Mouse (Mus musculus) liver, embryonic 15.5 days (tissue): ENCODE data around the gene Osbpl11. TPM values are rescaled to one million over a fixed set of nuclear protein-coding genes. Genes with fewer than 3 reads are reported as not detected.
"Not testable (repeated sequence)": the region's sequence is repeated elsewhere in the genome, so short reads cannot be mapped to it uniquely, and the experiment has no call there.

Source experiments
- ATAC-seq: fragments of 200-750 bp; cut with Nextera tagmentation; 2 replicates; pipeline ENCODE4 v1.8.0; 2017; ENCODE audit warnings: moderate number of reproducible peaks, mild to moderate bottlenecking, moderate library complexity; ENCODE audit not compliant: insufficient read depth
- H3K27ac ChIP-seq: fragments of 300-500 bp; sonication (generic); replicated peaks from 2 replicates; pipeline ENCODE4 v1.5.1; 2015; ENCODE audit warnings: mild to moderate bottlenecking, inconsistent platforms
- H3K27me3 ChIP-seq: fragments of 300-500 bp; sonication (generic); 2 replicates; pipeline ENCODE4 v1.6.1; 2015; ENCODE audit warnings: mild to moderate bottlenecking, inconsistent platforms
- H3K36me3 ChIP-seq: fragments of 300-500 bp; sonication (generic); replicated peaks from 2 replicates; pipeline ENCODE4 v1.6.1; 2015; ENCODE audit warnings: moderate library complexity, mild to moderate bottlenecking, inconsistent platforms
- H3K4me1 ChIP-seq: fragments of 300-500 bp; sonication (generic); replicated peaks from 2 replicates; pipeline ENCODE4 v1.6.1; 2015; ENCODE audit warnings: inconsistent platforms
- H3K4me2 ChIP-seq: fragments of 300-500 bp; sonication (generic); 2 replicates; pipeline ENCODE4 v1.6.1; 2015; ENCODE audit warnings: moderate library complexity, mild to moderate bottlenecking, inconsistent platforms
- H3K4me3 ChIP-seq: fragments of 300-500 bp; sonication (generic); replicated peaks from 2 replicates; pipeline ENCODE4 v1.5.1; 2015; ENCODE audit warnings: mild to moderate bottlenecking, inconsistent platforms
- H3K9ac ChIP-seq: fragments of 300-500 bp; sonication (generic); 2 replicates; pipeline ENCODE4 v1.6.1; 2015; ENCODE audit warnings: moderate library complexity, mild to moderate bottlenecking, inconsistent platforms
- H3K9me3 ChIP-seq: fragments of 300-500 bp; sonication (generic); replicated peaks from 2 replicates; pipeline ENCODE4 v1.6.1; 2016; ENCODE audit warnings: inconsistent platforms
- WGBS: fragments of 180-500 bp; shearing (Covaris S2); methylation state at CpG from one replicate; pipeline ENCODE4 v1.1.7; 2015; ENCODE audit warnings: mixed read lengths; ENCODE audit not compliant: insufficient replicate concordance; 5-methylcytosine and 5-hydroxymethylcytosine counted together
- polyA plus RNA-seq: library from polyadenylated mRNA; unstranded; fragments of >200 nt; fragmentation: Nextera tagmentation; extraction: Ambion mirVana; gene quantifications from 2 replicates; pipeline ENCODE4 v1.2.1, GENCODE M21; 2015

Osbpl11 gene
- polyA plus RNA-seq, 1 experiment from 2014 or later = 5.6 TPM

GRCm38 (mm10) chr16:33159363-33159762, 25.5 kb upstream of the Osbpl11 start:
- no peak for ATAC-seq
- Histone ChIP-seq H3K4me3 (no peak overlapping the region), H3K9me3 (no peaks in the 10 kb centered on the region), H3K9ac (no peak overlapping the region), H3K4me2 (no peak overlapping the region), H3K27ac (no peak overlapping the region), H3K36me3 (no peaks in the 10 kb centered on the region), H3K27me3 (no peaks in the 10 kb centered on the region), H3K4me1 (no peaks in the 10 kb centered on the region)
- 66% methylated on average over 2 of the region's 2 CpGs for WGBS

- ATAC-seq = peak; percentile 28; the same call in 1 of the 2 replicates
- Histone ChIP-seq H3K4me1 (no peaks in the 10 kb centered on the region), H3K27me3 (no peaks in the 10 kb centered on the region), H3K4me3 (no peak overlapping the region), H3K9me3 (no peaks in the 10 kb centered on the region), H3K36me3 (no peaks in the 10 kb centered on the region), H3K4me2 (no peak overlapping the region), H3K27ac (no peak overlapping the region), H3K9ac (no peak overlapping the region)
- WGBS = 65% methylated on average over 13 of the region's 13 CpGs
Measured at GRCm38 (mm10) chr16:33163330-33164090, 21.4 kb upstream of the Osbpl11 start.

DNA sequence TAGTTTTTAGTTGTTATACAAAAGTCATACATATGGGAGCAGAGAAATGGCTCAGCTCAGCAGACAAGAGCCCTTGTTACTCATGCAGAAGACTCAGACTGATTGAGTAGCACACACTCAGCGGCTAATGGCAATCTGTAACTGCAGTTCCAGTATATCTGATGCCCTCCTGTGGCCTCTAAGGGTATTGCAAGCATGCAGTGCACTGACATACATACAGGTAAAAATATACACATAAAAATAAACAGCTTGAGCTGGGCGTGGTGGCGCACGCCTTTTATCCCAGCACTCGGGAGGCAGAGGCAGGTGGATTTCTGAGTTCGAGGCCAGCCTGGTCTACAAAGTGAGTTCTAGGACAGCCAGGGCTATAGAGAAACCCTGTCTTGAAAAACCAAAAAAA, 18.6 kb upstream of the Osbpl11 start:
- H3K4me1 ChIP-seq, H3K27me3 ChIP-seq, ATAC-seq, H3K4me3 ChIP-seq, H3K36me3 ChIP-seq, H3K9ac ChIP-seq, H3K4me2 ChIP-seq, H3K27ac ChIP-seq, H3K9me3 ChIP-seq: not testable (repeated sequence)
- 45% methylated on average over 6 of the region's 6 CpGs for WGBS

- H3K4me1 ChIP-seq = no peaks in the 10 kb centered on the region; the same call in 1 of the 2 replicates
- WGBS = 34% methylated on average over 5 of the region's 5 CpGs
- H3K4me2 ChIP-seq = no peak overlapping the region
- H3K9ac ChIP-seq = no peak overlapping the region
- H3K27me3 ChIP-seq = no peaks in the 10 kb centered on the region
- no peak overlapping the region for H3K27ac ChIP-seq
- no peak for ATAC-seq
- H3K36me3 ChIP-seq = no peaks in the 10 kb centered on the region
- H3K4me3 ChIP-seq = no peak overlapping the region
- no peaks in the 10 kb centered on the region for H3K9me3 ChIP-seq
Measured at GRCm38 (mm10) chr16:33167537-33167936, 17.3 kb upstream of the Osbpl11 start.

GRCm38 (mm10) chr16:33169471-33170034, 15.3 kb upstream of the Osbpl11 start:
- no peaks in the 10 kb centered on the region; the same call in 1 of the 2 replicates for H3K4me1 ChIP-seq
- no peak for ATAC-seq
- H3K9ac ChIP-seq = no peak overlapping the region
- 60% methylated on average over 8 of the region's 8 CpGs for WGBS
- no peak overlapping the region for H3K4me3 ChIP-seq
- H3K9me3 ChIP-seq = no peaks in the 10 kb centered on the region
- H3K27ac ChIP-seq = no peak overlapping the region
- no peaks in the 10 kb centered on the region for H3K36me3 ChIP-seq
- no peak overlapping the region for H3K4me2 ChIP-seq
- no peaks in the 10 kb centered on the region for H3K27me3 ChIP-seq

DNA sequence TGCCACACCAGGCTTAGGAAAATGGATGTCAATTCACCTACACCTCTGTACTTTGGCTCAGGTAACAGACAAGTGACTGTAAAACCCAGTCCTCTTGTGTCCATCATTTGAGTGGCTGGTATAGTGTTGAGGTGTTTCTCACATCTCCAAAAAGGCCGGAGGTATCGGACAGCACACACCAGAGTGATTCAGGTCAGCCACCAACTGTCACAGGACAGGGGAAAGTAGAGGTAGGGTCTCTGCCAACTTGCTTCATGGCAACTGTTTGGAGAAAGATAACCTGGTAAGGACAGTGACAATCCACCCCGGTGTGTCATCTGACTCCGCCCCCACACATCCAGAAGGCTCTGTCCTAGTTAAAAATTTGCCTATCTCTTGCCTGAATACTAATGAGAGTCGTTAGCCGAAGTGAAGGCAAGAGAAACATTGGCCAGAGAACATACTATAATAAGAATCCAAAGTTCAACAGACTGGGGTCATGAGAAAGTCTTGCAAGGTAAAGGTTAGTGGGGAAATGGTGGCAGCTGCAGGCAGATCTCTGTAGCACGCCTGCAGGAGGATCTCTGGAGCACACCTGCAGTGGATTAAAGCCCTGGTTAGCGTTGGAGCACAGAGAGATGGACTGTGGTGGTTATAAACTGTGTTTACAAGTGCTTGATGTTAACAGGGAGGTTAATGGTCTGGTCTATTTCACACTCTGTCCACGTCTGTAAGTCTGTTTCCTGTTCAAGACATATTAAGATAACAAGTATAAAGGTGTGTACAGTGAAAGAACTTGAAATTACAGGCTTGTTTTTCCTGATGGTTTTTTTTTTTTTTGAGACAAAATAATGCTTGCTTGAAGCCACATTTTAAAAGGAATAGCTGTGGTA, 13.9 kb upstream of the Osbpl11 start:
- Histone ChIP-seq H3K9ac (no peak overlapping the region), H3K4me1 (no peaks in the 10 kb centered on the region; the same call in 1 of the 2 replicates), H3K9me3 (no peaks in the 10 kb centered on the region), H3K4me2 (no peak overlapping the region), H3K36me3 (no peaks in the 10 kb centered on the region), H3K27ac (no peak overlapping the region), H3K27me3 (no peaks in the 10 kb centered on the region), H3K4me3 (no peak overlapping the region)
- 49% methylated on average over 9 of the region's 9 CpGs for WGBS
- no peak for ATAC-seq

DNA sequence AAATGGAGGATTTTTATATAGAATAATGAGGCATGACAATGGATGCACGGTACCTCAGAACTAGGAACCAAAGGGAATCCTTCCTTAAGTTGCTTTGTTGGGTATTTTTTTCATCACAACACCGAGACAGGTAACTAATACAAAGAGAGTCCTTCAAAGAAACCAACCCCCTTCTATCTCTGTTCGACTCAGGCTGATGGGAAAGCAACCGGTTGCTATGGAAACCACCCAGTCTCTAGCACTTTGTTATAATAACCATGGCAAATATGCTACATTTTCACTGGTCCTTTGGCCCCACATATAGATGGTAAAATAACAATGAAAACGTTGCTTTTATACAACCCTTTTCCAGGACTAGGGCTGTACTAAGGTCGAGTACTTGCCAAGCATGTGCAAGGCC, 13.1 kb upstream of the Osbpl11 start:
- H3K27me3 ChIP-seq = no peaks in the 10 kb centered on the region
- no peaks in the 10 kb centered on the region for H3K36me3 ChIP-seq
- H3K4me1 ChIP-seq = no peaks in the 10 kb centered on the region; the same call in 1 of the 2 replicates
- H3K4me3 ChIP-seq = no peak overlapping the region
- no peak overlapping the region for H3K9ac ChIP-seq
- no peak overlapping the region for H3K27ac ChIP-seq
- H3K9me3 ChIP-seq = no peaks in the 10 kb centered on the region
- WGBS = 59% methylated on average over 6 of the region's 6 CpGs
- H3K4me2 ChIP-seq = no peak overlapping the region
- ATAC-seq = no peak

DNA sequence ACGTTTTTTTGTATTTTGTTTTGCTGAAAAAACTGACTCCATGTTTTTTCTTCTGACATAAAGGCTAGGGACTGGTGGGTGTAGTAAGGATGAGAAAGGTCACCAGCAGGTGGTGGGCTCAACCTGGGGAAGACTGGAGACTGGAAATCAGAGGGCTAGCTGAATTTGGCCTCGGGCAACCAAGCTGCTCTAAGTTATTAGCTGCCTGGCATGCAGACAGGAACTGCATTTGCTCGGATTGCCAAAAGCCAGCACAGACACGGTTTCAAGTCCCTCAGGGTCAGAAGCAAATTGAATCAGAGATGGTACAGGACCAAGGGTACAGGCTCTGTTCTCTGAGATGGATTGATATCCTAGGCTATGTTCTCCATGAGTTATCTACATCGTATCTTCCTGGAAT, 11.7 kb upstream of the Osbpl11 start:
- no peaks in the 10 kb centered on the region for H3K9me3 ChIP-seq
- no peak overlapping the region for H3K4me2 ChIP-seq
- ATAC-seq = no peak
- no peaks in the 10 kb centered on the region for H3K27me3 ChIP-seq
- H3K4me3 ChIP-seq = no peak overlapping the region
- 53% methylated on average over 5 of the region's 5 CpGs for WGBS
- no peaks in the 10 kb centered on the region; the same call in 1 of the 2 replicates for H3K4me1 ChIP-seq
- H3K27ac ChIP-seq = no peak overlapping the region
- no peaks in the 10 kb centered on the region for H3K36me3 ChIP-seq
- no peak overlapping the region for H3K9ac ChIP-seq

DNA sequence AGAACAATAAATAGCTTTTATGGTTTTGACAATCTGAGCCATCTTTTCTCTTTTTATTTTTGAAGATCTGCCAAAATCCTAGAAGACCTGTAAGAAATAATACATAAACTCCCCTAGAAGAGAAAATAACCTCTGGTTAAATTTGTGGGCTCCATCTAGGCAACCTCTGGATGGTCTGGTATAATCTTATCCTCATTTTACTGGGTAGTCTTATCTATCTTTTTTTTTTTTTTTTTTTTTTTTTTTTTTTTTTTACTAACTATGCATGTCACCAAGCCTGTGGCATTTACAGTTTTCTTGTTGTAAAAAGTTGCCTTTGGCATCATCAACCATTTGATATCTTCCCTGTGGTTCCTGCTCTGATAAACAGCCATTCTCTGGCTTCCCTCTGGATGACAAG, 10.2 kb upstream of the Osbpl11 start:
- H3K4me3 ChIP-seq = no peak overlapping the region

DNA sequence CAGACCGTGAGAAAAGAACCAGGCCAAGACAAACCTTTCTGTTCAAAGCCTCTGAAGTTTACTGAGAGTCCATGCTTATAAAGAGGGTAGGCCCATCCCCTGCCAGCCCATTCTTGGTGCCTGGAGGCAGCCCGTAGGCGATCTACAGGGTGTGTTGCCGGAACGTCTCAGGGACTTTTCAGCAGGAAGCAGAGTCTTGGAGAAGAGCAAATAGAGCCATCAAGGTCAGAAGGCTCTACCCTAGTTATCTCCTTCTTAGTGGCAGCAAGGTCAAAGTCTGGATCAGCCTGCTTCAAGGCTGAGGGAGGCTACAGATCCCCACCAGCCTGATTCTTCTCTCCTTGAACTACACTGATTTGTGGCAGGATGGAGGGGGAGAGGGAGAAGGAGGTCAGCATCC, 8.0 kb upstream of the Osbpl11 start:
- WGBS = 83% methylated on average over 5 of the region's 5 CpGs
- H3K9me3 ChIP-seq, H3K4me1 ChIP-seq, H3K9ac ChIP-seq, H3K27me3 ChIP-seq, H3K4me2 ChIP-seq, H3K36me3 ChIP-seq, ATAC-seq, H3K4me3 ChIP-seq, H3K27ac ChIP-seq: not testable (repeated sequence)

More for the DNA sequence above, 10.2 kb upstream of the Osbpl11 start:
- no peak for ATAC-seq
- Histone ChIP-seq H3K27me3 (no peaks in the 10 kb centered on the region), H3K4me2 (no peak overlapping the region), H3K27ac (no peak overlapping the region), H3K9me3 (no peaks in the 10 kb centered on the region), H3K9ac (no peak overlapping the region), H3K4me1 (no peaks in the 10 kb centered on the region; the same call in 1 of the 2 replicates), H3K36me3 (no peaks in the 10 kb centered on the region)

GRCm38 (mm10) chr16:33177722-33178121, 7.1 kb upstream of the Osbpl11 start:
- Histone ChIP-seq H3K9me3 (no peaks in the 10 kb centered on the region), H3K36me3 (no peaks in the 10 kb centered on the region), H3K4me1 (no peaks in the 10 kb centered on the region; the same call in 1 of the 2 replicates), H3K27ac (no peak overlapping the region), H3K27me3 (no peaks in the 10 kb centered on the region), H3K4me2 (no peak overlapping the region), H3K4me3 (no peak overlapping the region), H3K9ac (no peak overlapping the region)
- ATAC-seq = no peak
- 52% methylated on average over 4 of the region's 4 CpGs for WGBS
